Mouse (Mus musculus) erythroblast, adult 5-6 weeks (primary cell): ENCODE data around the gene Gm12355. TPM values are rescaled to one million over a fixed set of nuclear protein-coding genes. Genes with fewer than 3 reads are reported as not detected.

Source experiments
- ATAC-seq: replicated peaks from 2 replicates; pipeline ENCODE4 v1.8.0; 2016; ENCODE audit warnings: moderate number of reproducible peaks, mild to moderate bottlenecking, moderate TSS enrichment, inconsistent platforms; ENCODE audit not compliant: poor library complexity, low FRiP score, severe bottlenecking
- total RNA-seq, 2 experiments: library from RNA; stranded (forward) in 1 of 2; stranded (reverse) in 1 of 2; fragments of 150-400 nt in 1 of 2; fragments of 200-764, 138-1000 nt in 1 of 2; gene quantifications; 2 replicates each; pipeline versions ENCODE4 v1.2.3 to v1.2.4; 2015 to 2017; ENCODE audit warnings: low replicate concordance in 2 of 2

The Gm12355 gene
- total RNA-seq, 2 experiments from 2014 or later = 0.60 to 2.5 TPM

GRCm38 (mm10) chr11:98583571-98583970 lies 41.9 kb downstream of the Gm12355 start:
- 0 out of 2 replicates have a peak, but pooled peaks have one; percentile 13 for ATAC-seq

GRCm38 (mm10) chr11:98583265-98583552 lies 42.3 kb downstream of the Gm12355 start:
- peak; percentile 48 for ATAC-seq

GRCm38 (mm10) chr11:98582551-98583264 lies 42.8 kb downstream of the Gm12355 start:
- peak; percentile 33 for ATAC-seq

- peak; percentile 17 for ATAC-seq
Measured at GRCm38 (mm10) chr11:98582030-98582388, 43.5 kb downstream of the Gm12355 start.

GRCm38 (mm10) chr11:98581286-98582029 lies 44.0 kb downstream of the Gm12355 start:
- peak; percentile 22 for ATAC-seq

- ATAC-seq = peak; percentile 52
Measured at GRCm38 (mm10) chr11:98580301-98581121, 45.0 kb downstream of the Gm12355 start.

- no peak for ATAC-seq
Measured at GRCm38 (mm10) chr11:98577776-98578175, 47.7 kb downstream of the Gm12355 start.

Other genes with a start within 250 kb of the Gm12355 start
- gene Tcap, start 241.8 kb downstream of the Gm12355 start, total RNA-seq (2015; ENCODE audit: low replicate concordance) = not detected in 2 replicates
- gene Tcap, start 241.8 kb downstream of the Gm12355 start, total RNA-seq (2017; ENCODE audit: low replicate concordance) = not detected in 2 replicates
- gene Pnmt, start 239.2 kb downstream of the Gm12355 start, total RNA-seq (2015; ENCODE audit: low replicate concordance) = not detected in 2 replicates
- not detected in 2 replicates for gene Pnmt, start 239.2 kb downstream of the Gm12355 start, total RNA-seq (2017; ENCODE audit: low replicate concordance)
- gene Pgap3, start 225.2 kb downstream of the Gm12355 start, total RNA-seq (2015; ENCODE audit: low replicate concordance) = not detected in 2 replicates
- 0.56 TPM in 1 of 2 replicates, not detected in the other for gene Pgap3, start 225.2 kb downstream of the Gm12355 start, total RNA-seq (2017; ENCODE audit: low replicate concordance)
- 0.21 TPM in 1 of 2 replicates, not detected in the other for gene Erbb2, start 213.2 kb downstream of the Gm12355 start, total RNA-seq (2015; ENCODE audit: low replicate concordance)
- gene Erbb2, start 213.2 kb downstream of the Gm12355 start, total RNA-seq (2017; ENCODE audit: low replicate concordance) = 0.28 TPM in 1 of 2 replicates, not detected in the other
- 13.4 and 19.9 TPM in 2 replicates for gene Mien1, start 186.7 kb downstream of the Gm12355 start, total RNA-seq (2015; ENCODE audit: low replicate concordance)
- gene Mien1, start 186.7 kb downstream of the Gm12355 start, total RNA-seq (2017; ENCODE audit: low replicate concordance) = 1.4 and 3.9 TPM in 2 replicates
- gene Grb7, start 179.3 kb downstream of the Gm12355 start, total RNA-seq (2015; ENCODE audit: low replicate concordance) = not detected in 2 replicates
- gene Grb7, start 179.3 kb downstream of the Gm12355 start, total RNA-seq (2017; ENCODE audit: low replicate concordance) = not detected in 2 replicates
- gene Ikzf3, start 79.6 kb downstream of the Gm12355 start, total RNA-seq (2015; ENCODE audit: low replicate concordance) = 2.7 and 3.1 TPM in 2 replicates
- 1.4 and 2.6 TPM in 2 replicates for gene Ikzf3, start 79.6 kb downstream of the Gm12355 start, total RNA-seq (2017; ENCODE audit: low replicate concordance)
- not detected in 2 replicates for gene Zpbp2, start 74.6 kb downstream of the Gm12355 start, total RNA-seq (2015; ENCODE audit: low replicate concordance)
- gene Zpbp2, start 74.6 kb downstream of the Gm12355 start, total RNA-seq (2017; ENCODE audit: low replicate concordance) = 4.6 TPM in 1 of 2 replicates, not detected in the other
- gene Ormdl3, start 38.3 kb downstream of the Gm12355 start, total RNA-seq (2015; ENCODE audit: low replicate concordance) = 20.5 and 31.9 TPM in 2 replicates
- gene Ormdl3, start 38.3 kb downstream of the Gm12355 start, total RNA-seq (2017; ENCODE audit: low replicate concordance) = 37.9 and 51.6 TPM in 2 replicates
- gene Lrrc3c, start 27.4 kb downstream of the Gm12355 start, total RNA-seq (2015; ENCODE audit: low replicate concordance) = not detected in 2 replicates
- not detected in 2 replicates for gene Lrrc3c, start 27.4 kb downstream of the Gm12355 start, total RNA-seq (2017; ENCODE audit: low replicate concordance)
- gene Gsdma3, start 699 bp upstream of the Gm12355 start, total RNA-seq (2015; ENCODE audit: low replicate concordance) = not detected in 2 replicates
- gene Gsdma3, start 699 bp upstream of the Gm12355 start, total RNA-seq (2017; ENCODE audit: low replicate concordance) = not detected in 2 replicates
- not detected in 2 replicates for gene Gsdma2, start 21.1 kb upstream of the Gm12355 start, total RNA-seq (2015; ENCODE audit: low replicate concordance)
- gene Gsdma2, start 21.1 kb upstream of the Gm12355 start, total RNA-seq (2017; ENCODE audit: low replicate concordance) = not detected in 2 replicates
- not detected in 2 replicates for gene Gsdma, start 38.7 kb upstream of the Gm12355 start, total RNA-seq (2015; ENCODE audit: low replicate concordance)
- not detected in 2 replicates for gene Gsdma, start 38.7 kb upstream of the Gm12355 start, total RNA-seq (2017; ENCODE audit: low replicate concordance)
- 10.2 and 14.2 TPM in 2 replicates for gene Psmd3, start 56.9 kb upstream of the Gm12355 start, total RNA-seq (2015; ENCODE audit: low replicate concordance)
- 15.4 and 26.9 TPM in 2 replicates for gene Psmd3, start 56.9 kb upstream of the Gm12355 start, total RNA-seq (2017; ENCODE audit: low replicate concordance)
- gene Csf3, start 75.6 kb upstream of the Gm12355 start, total RNA-seq (2015; ENCODE audit: low replicate concordance) = not detected in 2 replicates
- not detected in 2 replicates for gene Csf3, start 75.6 kb upstream of the Gm12355 start, total RNA-seq (2017; ENCODE audit: low replicate concordance)
- 8.8 and 17.3 TPM in 2 replicates for gene Med24, start 103.8 kb upstream of the Gm12355 start, total RNA-seq (2015; ENCODE audit: low replicate concordance)
- gene Med24, start 103.8 kb upstream of the Gm12355 start, total RNA-seq (2017; ENCODE audit: low replicate concordance) = 10.3 and 17.6 TPM in 2 replicates
- 1.9 and 5.0 TPM in 2 replicates for gene Thra, start 115.0 kb upstream of the Gm12355 start, total RNA-seq (2015; ENCODE audit: low replicate concordance)
- gene Thra, start 115.0 kb upstream of the Gm12355 start, total RNA-seq (2017; ENCODE audit: low replicate concordance) = 4.3 and 8.1 TPM in 2 replicates
- not detected in 2 replicates for gene Nr1d1, start 149.7 kb upstream of the Gm12355 start, total RNA-seq (2015; ENCODE audit: low replicate concordance)
- 0.26 and 0.42 TPM in 2 replicates for gene Nr1d1, start 149.7 kb upstream of the Gm12355 start, total RNA-seq (2017; ENCODE audit: low replicate concordance)
- 30.3 and 42.7 TPM in 2 replicates for gene Msl1, start 169.9 kb upstream of the Gm12355 start, total RNA-seq (2015; ENCODE audit: low replicate concordance)
- gene Msl1, start 169.9 kb upstream of the Gm12355 start, total RNA-seq (2017; ENCODE audit: low replicate concordance) = 26.1 and 26.3 TPM in 2 replicates
- gene Casc3, start 179.2 kb upstream of the Gm12355 start, total RNA-seq (2015; ENCODE audit: low replicate concordance) = 20.0 and 23.6 TPM in 2 replicates
- gene Casc3, start 179.2 kb upstream of the Gm12355 start, total RNA-seq (2017; ENCODE audit: low replicate concordance) = 15.7 and 26.5 TPM in 2 replicates
- not detected in 2 replicates for gene Rapgefl1, start 211.1 kb upstream of the Gm12355 start, total RNA-seq (2015; ENCODE audit: low replicate concordance)
- gene Rapgefl1, start 211.1 kb upstream of the Gm12355 start, total RNA-seq (2017; ENCODE audit: low replicate concordance) = 0.42 TPM in 1 of 2 replicates, not detected in the other
- 9.4 and 21.7 TPM in 2 replicates for gene Wipf2, start 238.0 kb upstream of the Gm12355 start, total RNA-seq (2015; ENCODE audit: low replicate concordance)
- gene Wipf2, start 238.0 kb upstream of the Gm12355 start, total RNA-seq (2017; ENCODE audit: low replicate concordance) = 6.4 and 8.2 TPM in 2 replicates